Mouse (Mus musculus) heart, adult 2 months (tissue): ENCODE data around the gene E130308A19Rik.

ENCODE experiments used
- CTCF ChIP-seq: fragments of 200-600 bp; IDR thresholded peaks from 2 replicates; pipeline ENCODE4 v1.8.1; 2022; ENCODE audit warnings: antibody characterized with exemption, mild to moderate bottlenecking, moderate library complexity
- POLR2A ChIP-seq: fragments of 200-500 bp; IDR thresholded peaks from 2 replicates; pipeline ENCODE4 v1.6.1; 2011; ENCODE audit warnings: mild to moderate bottlenecking, low read depth, low read length, control low read depth; ENCODE audit not compliant: insufficient read depth

- TF ChIP-seq CTCF (no peak), POLR2A (no peak)
Observed at GRCm38 (mm10) chr4:59625676-59625997, 374 bp upstream of the E130308A19Rik start.
